Mouse (Mus musculus) MN1 (cell line): ENCODE measurements at regions not wholly inside any gene's neighbourhood (a gene's known extent, or its start where the extent isn't known, plus 50 kb on each side); places are given as distances from the start of the nearest gene placed in this dataset.

ENCODE experiments used
- DNase-seq: peaks from one replicate; pipeline ENCODE4 v3.0.0-alpha.2; 2016; ENCODE audit warnings: low spot score

- DNase-seq = no peak
Observed at GRCm38 (mm10) chr10:110654070-110654469, 91.2 kb upstream of the E2f7 start.

DNA sequence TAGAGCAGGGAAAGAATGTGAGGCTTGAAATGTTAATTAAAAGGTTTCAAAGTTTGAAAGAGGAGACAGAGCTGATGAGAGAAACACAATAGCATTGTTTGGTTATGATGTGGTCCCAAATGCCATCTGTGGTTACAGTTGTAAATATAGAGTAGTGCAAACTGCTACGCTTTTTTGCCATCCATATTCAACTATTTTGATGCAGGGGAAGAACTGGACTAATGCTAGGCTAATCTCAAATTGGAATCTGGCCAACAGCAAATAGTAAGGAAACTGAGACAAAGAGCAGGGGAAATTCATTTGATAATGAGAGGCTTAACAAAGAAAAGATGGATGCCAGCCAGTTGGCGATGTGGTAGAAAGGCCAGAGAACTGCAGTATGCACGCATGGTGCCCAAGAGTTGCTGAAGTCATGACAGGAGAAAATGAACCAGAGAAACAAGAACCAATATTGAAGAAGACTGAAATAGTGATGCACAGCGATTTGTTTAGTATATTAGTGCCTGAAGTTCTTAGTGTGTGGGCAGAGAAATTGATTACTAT lies 87.0 kb upstream of the E2f7 start:
- no peak for DNase-seq

DNA sequence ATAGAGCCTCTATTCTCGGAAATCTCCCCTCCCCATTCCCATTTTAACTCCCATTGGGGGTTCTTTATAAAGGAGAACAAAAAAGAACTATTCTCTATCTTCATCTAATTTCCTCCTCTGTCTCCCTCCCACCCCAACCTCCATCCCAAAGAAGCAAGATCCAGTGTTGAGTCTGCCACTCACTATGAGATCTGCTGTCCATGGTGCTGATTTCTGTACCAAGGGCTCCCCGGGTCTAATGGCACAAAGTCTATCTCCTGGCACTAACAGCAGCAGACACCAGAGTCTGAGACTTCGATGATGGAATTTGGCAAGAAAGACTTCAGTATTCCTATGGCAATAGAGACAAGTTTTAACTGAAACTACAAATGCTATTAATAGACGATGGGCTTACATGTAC lies 68.7 kb upstream of the E2f7 start:
- no peak for DNase-seq
